Comparison of ENCODE assay signal across 10 mouse cellular contexts in the genomic region with DNA sequence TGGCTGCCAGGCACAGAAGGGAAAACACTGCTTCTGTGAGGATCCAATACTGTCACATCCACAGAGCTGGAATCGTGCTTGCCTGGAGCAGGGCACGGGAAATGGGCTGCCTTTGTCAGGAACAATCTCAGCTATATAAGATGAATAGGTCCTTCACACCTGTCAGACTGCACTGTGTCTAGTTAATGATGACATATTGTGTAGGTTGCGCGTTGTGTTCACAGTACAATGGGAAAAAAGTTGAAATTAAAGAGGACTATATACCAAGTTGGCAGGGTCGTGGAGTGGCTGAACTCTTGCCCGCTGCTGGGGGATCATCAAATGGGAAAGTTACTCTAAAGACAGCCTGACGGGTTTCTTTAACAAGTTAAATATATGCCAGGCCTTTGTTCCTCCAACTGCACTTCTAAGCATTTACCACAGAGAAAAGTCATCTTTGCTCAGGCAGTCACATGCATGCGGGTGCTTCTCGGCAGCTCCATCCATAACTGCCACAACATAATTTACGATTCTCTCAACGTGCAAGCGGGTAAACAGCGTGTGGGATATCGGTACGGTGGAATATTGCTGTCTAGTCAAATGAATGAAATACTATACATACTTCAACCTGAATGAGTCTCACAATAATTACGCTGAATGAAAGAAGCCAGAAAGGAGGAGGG.
"Had no signal": no experiment of that assay in that cellular context is flagged by ENCODE, and none has a peak within 500 bp of the region (broad histone marks: within the 10 kb centered on the region; RNA-seq: fewer than 3 reads in every experiment).

No protein-coding gene starts in this region.

- H3K9me3 ChIP-seq: midbrain, embryonic 13.5 days had no signal

- H3K4me1 ChIP-seq: midbrain, embryonic 13.5 days had no signal

- H3K27me3 ChIP-seq: limb, embryonic 12.5 days; midbrain, embryonic 13.5 days had no signal

- DNase-seq: kidney, adult 2 months; layer of hippocampus, adult 9-11 months; layer of hippocampus, postnatal 36 days; liver; lung, adult 18-20 months; thymus, adult 18-20 months; thymus, postnatal 14 days had no signal

- H3K9ac ChIP-seq: limb, embryonic 12.5 days; liver, embryonic 14.5 days; midbrain, embryonic 13.5 days had no signal

- H3K27ac ChIP-seq: limb, embryonic 12.5 days; liver, embryonic 14.5 days; midbrain, embryonic 13.5 days had no signal

- ATAC-seq: midbrain, embryonic 13.5 days had no signal

- H3K36me3 ChIP-seq: midbrain, embryonic 13.5 days had no signal

- H3K4me3 ChIP-seq: limb, embryonic 12.5 days; midbrain, embryonic 13.5 days had no signal

- H3K4me2 ChIP-seq: limb, embryonic 12.5 days; midbrain, embryonic 13.5 days had no signal
